Mouse (Mus musculus) B cell, adult (primary cell): ENCODE measurements around the gene Pmm2. TPM values are rescaled to one million over a fixed set of nuclear protein-coding genes. Genes with fewer than 3 reads are reported as not detected.

Experiments used
- total RNA-seq: library from RNA; stranded (reverse); gene quantifications from 4 replicates; pipeline ENCODE4 v1.2.4, GENCODE M21; 2023; ENCODE audit not compliant: inconsistent age

Pmm2 gene
- 75.0 to 85.1 TPM (median 83.6 TPM) in 4 replicates for total RNA-seq

DNA sequence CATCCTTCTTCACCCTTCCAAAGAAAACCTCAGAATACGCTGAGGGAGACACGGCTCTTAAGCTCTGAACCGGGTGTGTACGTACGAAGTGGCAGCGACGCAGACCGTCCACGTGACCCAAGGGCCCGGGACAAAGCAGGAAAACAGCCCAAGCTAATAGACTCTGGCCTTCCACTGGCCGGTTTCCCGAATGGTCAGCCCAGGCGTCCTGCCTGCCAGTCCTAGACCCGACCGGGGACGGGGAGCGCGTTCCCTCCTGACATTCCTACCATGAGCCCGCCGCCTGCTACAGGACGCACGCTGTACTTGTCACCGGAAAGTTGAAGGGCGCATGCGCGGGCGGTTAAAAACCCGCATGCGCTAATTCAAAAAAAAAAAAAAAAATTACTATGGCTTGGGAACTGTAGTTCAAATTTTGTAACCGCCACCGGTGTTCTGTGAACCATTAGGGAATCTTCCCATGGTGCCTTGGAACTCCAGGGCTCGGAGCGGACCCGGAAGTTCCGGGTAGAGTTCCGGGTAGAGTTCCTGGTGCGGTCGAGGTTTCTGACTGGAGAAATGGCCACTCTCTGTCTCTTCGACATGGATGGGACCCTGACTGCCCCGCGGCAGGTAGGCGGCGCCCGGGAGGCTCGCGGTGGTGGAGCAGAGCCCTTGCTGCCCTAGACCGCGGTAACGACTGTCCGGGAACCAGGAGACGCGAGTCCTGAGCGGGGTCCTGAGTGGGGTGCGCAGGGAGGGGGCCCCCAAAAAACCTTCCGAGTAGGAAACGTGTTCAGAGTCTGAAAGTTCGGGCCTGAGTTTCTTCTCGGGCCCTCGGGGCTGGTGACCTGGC, at the start of gene Pmm2, which contains the start of gene Tmem186:
Gene Pmm2 (plus strand): TSS at position 458 of the 835 bp plus-strand sequence.
Gene Tmem186 (minus strand): TSS at position 496 of the 835 bp plus-strand sequence.

DNA sequence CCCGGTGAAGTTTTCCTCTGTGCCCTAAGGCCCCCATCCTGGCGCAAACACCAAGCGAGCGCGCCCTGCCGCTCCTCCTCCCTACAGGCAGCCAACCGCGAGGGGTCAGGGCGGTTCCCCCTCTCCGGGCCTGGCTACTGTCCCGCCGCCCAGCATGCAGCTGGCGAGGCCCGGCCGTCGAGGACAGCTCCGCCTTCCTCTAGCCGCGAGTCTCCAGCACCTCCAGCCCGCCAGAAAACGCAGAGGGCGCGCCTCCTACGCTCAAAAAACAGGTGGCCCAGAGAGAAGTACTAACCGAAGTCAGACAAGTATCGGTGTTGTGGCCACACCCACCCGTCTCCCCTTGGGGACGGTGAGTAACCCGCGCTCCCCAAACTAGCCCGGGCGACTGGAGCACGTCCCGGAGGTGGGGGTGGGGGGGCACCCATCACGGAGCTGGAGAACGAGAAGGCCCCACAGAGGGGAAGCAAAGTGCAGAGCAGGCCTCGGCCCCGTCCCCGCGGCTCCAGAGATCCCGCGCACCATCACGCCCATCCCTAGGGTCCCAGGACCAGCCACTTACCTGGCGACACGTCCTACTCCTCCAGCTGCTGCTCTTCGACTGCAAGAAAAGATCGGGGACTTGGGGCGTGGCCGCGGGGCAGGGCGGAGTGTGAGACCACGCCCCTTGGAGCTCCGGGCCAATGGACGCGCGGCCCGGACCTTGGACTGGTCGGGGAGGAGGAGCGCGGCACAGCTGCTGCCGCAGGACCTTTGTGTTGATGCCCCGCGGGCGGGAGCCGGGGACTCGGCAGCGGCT, 34.3 kb downstream of the Pmm2 start, which contains the start of gene Carhsp1:
Gene Carhsp1 (minus strand): TSS at position 605 of the 799 bp plus-strand sequence.

DNA sequence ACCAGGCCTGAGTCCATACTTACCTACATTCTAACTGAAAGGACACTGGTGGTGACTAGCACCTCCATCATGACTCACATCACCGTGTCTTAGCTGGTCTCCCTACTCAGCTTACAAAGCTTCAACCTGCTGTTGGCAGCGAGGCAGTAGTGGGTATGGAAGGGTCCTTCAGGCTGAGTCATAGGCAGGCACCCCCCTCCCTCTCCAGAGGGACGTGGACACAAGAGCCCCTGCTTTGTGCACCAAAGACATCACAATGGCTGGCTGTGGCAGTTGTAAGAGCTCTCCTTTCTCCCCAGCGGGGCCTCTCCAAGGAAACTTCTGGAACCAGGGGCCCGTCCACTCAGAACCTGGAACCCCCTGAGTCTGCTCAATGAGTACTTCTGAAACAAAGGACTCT, 43.0 kb downstream of the Pmm2 start, which contains the start of gene Gm5767:
Gene Gm5767 (plus strand): TSS at position 301 of the 400 bp plus-strand sequence.

Other genes starting within 250 kb of the Pmm2 start
- not detected in 4 replicates for gene Tmem114, start 212.5 kb upstream of the Pmm2 start, total RNA-seq
- gene Mettl22, start 166.9 kb upstream of the Pmm2 start, total RNA-seq: 17.2 to 23.2 TPM (median 21.9 TPM) in 4 replicates
- gene Abat, start 124.2 kb upstream of the Pmm2 start, total RNA-seq: 1.4 TPM in 1 of 4 replicates, not detected in the others
- 8.6 to 11.9 TPM (median 10.4 TPM) in 4 replicates for gene Tmem186, start within 50 bp of the Pmm2 start, total RNA-seq
- gene Carhsp1, start 34.5 kb downstream of the Pmm2 start, total RNA-seq: 17.7 to 22.2 TPM (median 18.6 TPM) in 4 replicates
- gene Gm5767, start 43.1 kb downstream of the Pmm2 start, total RNA-seq: not detected in 4 replicates
- 257 to 286 TPM (median 266 TPM) in 4 replicates for gene Usp7, start 154.6 kb downstream of the Pmm2 start, total RNA-seq
- gene 1810013L24Rik, start 192.4 kb downstream of the Pmm2 start, total RNA-seq: 95.7 to 100 TPM (median 98.3 TPM) in 4 replicates